Mouse (Mus musculus): ENCODE measurements around the gene A930033H14Rik. TPM values are rescaled to one million over a fixed set of nuclear protein-coding genes. Genes with fewer than 3 reads are reported as not detected.

Gene A930033H14Rik
- polyA plus RNA-seq, 1 experiment from 2014 or later: 1.1 TPM

- Histone ChIP-seq H3K9me3 (ENCODE audit: control insufficient read depth, low read length) (no peaks in the 10 kb centered on the region; the same call in 1 of the 2 replicates), H3K27ac (ENCODE audit: low read length) (no peak overlapping the region), H3K4me2 (ENCODE audit: low read length) (no peak overlapping the region), H3K9ac (replicated peaks; ENCODE audit: low read depth, low read length) (no peak overlapping the region), H3K36me3 (ENCODE audit: control insufficient read depth, insufficient read depth) (no peaks in the 10 kb centered on the region), H3K4me1 (replicated peaks; ENCODE audit: control insufficient read depth, insufficient read depth, low read length) (peaks cover 11% of the 10 kb centered on the region), H3K4me3 (replicated peaks; ENCODE audit: low read length) (no peak overlapping the region), H3K27me3 (replicated peaks; ENCODE audit: control insufficient read depth, insufficient read depth, low read length) (no peaks in the 10 kb centered on the region)
- ATAC-seq: no peak
- 95% methylated on average over 3 of the region's 3 CpGs for WGBS
Observed at GRCm38 (mm10) chr10:69208705-69209104, 4.2 kb downstream of the A930033H14Rik start.

DNA sequence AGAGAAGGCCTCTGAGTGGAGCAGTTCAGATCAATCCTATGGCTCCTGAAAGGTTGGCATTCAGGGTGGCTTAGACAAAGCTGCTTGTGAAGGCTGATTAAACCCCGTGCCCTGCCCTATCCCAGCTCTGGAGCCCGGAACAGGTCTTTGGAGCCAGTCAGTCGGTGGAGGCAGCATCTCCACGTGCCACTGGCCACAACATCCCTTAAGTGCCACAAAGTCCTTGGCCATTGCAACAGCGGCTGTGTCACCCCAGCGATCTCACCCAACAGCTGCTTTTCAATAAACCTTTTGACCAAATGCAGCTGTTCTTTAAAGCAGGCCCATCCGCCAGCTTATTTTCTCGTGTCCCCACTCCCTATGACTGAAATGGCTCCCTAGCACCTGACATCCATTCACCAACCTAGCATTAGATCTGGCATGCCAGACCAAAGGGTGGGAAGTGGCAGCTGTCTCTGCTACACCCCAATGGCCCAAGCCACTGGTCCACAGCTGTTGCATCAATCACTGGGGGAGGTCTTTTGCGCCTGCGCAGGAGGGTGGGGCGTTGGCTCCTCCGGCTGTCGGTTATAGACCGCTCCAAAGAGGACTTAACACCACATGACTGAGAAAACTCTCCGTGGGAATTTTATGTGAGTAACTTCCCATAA lies 4.8 kb downstream of the A930033H14Rik start:
- H3K4me2 ChIP-seq (ENCODE audit: low read length): no peak overlapping the region
- no peak for ATAC-seq
- H3K27ac ChIP-seq (ENCODE audit: low read length): no peak overlapping the region
- H3K9me3 ChIP-seq (ENCODE audit: control insufficient read depth, low read length): no peaks in the 10 kb centered on the region; the same call in 1 of the 2 replicates
- no peaks in the 10 kb centered on the region for H3K36me3 ChIP-seq (ENCODE audit: control insufficient read depth, insufficient read depth)
- H3K9ac ChIP-seq (replicated peaks; ENCODE audit: low read depth, low read length): no peak overlapping the region
- no peaks in the 10 kb centered on the region for H3K27me3 ChIP-seq (replicated peaks; ENCODE audit: control insufficient read depth, insufficient read depth, low read length)
- peaks cover 9% of the 10 kb centered on the region for H3K4me1 ChIP-seq (replicated peaks; ENCODE audit: control insufficient read depth, insufficient read depth, low read length)
- 88% methylated on average over 15 of the region's 15 CpGs for WGBS
- no peak overlapping the region for H3K4me3 ChIP-seq (replicated peaks; ENCODE audit: low read length)

DNA sequence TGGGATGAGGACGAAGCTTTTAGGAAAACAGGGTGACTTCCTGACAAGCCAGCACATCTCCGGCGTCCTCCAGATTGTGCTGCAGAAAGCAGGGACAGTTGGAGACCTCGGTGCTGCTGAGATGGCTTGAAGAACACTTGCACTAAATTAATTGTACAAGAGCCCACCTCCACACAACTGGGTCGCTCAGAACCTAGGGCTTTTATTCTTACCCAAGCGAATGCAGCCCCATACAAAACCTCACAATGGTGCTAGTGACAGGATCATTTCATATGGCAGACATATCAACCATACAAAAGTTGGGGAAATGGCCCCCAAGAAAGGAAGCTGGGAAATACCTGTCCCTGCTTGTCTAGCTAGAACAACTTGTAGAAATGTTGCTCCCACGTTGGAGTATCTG lies 5.4 kb downstream of the A930033H14Rik start:
- Histone ChIP-seq H3K4me1 (replicated peaks; ENCODE audit: control insufficient read depth, insufficient read depth, low read length) (peaks cover 9% of the 10 kb centered on the region), H3K4me2 (ENCODE audit: low read length) (no peak overlapping the region), H3K27me3 (replicated peaks; ENCODE audit: control insufficient read depth, insufficient read depth, low read length) (no peaks in the 10 kb centered on the region), H3K36me3 (ENCODE audit: control insufficient read depth, insufficient read depth) (no peaks in the 10 kb centered on the region), H3K4me3 (replicated peaks; ENCODE audit: low read length) (no peak overlapping the region), H3K9me3 (ENCODE audit: control insufficient read depth, low read length) (no peaks in the 10 kb centered on the region; the same call in 1 of the 2 replicates), H3K27ac (ENCODE audit: low read length) (no peak overlapping the region), H3K9ac (replicated peaks; ENCODE audit: low read depth, low read length) (no peak overlapping the region)
- ATAC-seq: no peak
- 83% methylated on average over 7 of the region's 7 CpGs for WGBS

DNA sequence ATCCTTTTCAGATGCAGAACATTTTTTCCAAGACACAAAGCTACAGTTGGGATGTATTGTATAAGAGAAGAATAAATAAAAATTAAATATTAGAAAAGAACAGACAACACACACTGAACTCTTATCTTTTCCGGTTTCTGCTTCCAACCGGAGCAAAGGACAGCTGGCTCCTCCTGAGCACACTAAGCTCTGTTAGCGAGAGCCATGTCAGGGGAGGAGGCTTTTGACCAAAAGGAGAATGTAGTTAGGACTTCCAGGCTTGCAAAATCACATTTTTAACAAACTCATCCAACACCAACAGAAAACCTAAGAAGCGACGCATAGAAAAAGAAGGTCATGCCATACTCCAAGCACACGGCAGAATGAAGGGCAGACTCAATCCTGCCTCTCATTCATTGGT lies 6.8 kb downstream of the A930033H14Rik start:
- Histone ChIP-seq H3K27me3 (replicated peaks; ENCODE audit: control insufficient read depth, insufficient read depth, low read length) (no peaks in the 10 kb centered on the region), H3K4me1 (replicated peaks; ENCODE audit: control insufficient read depth, insufficient read depth, low read length) (no peaks in the 10 kb centered on the region), H3K4me3 (replicated peaks; ENCODE audit: low read length) (no peak overlapping the region), H3K9me3 (ENCODE audit: control insufficient read depth, low read length) (no peaks in the 10 kb centered on the region; the same call in 1 of the 2 replicates), H3K9ac (replicated peaks; ENCODE audit: low read depth, low read length) (no peak overlapping the region), H3K4me2 (ENCODE audit: low read length) (no peak overlapping the region), H3K36me3 (ENCODE audit: control insufficient read depth, insufficient read depth) (no peaks in the 10 kb centered on the region), H3K27ac (ENCODE audit: low read length) (no peak overlapping the region)
- 87% methylated on average over 6 of the region's 6 CpGs for WGBS
- ATAC-seq: no peak

GRCm38 (mm10) chr10:69204677-69205400 lies 8.1 kb downstream of the A930033H14Rik start:
- WGBS: 24% methylated on average over 8 of the region's 8 CpGs
- H3K4me2 ChIP-seq (ENCODE audit: low read length): no peak overlapping the region
- ATAC-seq: no peak

DNA sequence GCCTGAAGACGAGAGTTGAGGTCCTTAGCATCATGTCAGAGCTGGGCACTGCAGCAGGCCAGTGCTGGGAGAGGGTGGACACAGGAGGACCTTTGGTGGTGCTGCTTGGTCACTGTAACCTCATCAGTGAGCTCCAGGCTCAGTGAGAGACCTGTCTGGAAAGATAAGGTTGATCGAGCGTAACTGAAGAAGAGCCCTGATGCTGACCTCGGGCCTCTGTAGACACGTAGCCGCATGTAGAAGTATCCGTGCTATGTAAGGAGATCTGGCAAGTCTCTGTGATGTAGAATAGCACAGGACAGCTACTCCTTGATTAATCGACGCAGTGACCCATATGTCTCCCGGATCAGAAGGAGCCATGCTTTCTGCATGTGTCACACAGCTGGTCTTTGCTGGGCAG lies 19.2 kb downstream of the A930033H14Rik start:
- Histone ChIP-seq H3K4me1 (replicated peaks; ENCODE audit: control insufficient read depth, insufficient read depth, low read length) (no peaks in the 10 kb centered on the region), H3K9me3 (ENCODE audit: control insufficient read depth, low read length) (no peaks in the 10 kb centered on the region), H3K27ac (ENCODE audit: low read length) (no peak overlapping the region), H3K9ac (replicated peaks; ENCODE audit: low read depth, low read length) (no peak overlapping the region), H3K4me2 (ENCODE audit: low read length) (no peak overlapping the region), H3K27me3 (replicated peaks; ENCODE audit: control insufficient read depth, insufficient read depth, low read length) (no peaks in the 10 kb centered on the region), H3K4me3 (replicated peaks; ENCODE audit: low read length) (no peak overlapping the region), H3K36me3 (ENCODE audit: control insufficient read depth, insufficient read depth) (no peaks in the 10 kb centered on the region)
- WGBS: 94% methylated on average over 10 of the region's 10 CpGs
- no peak for ATAC-seq

More at GRCm38 (mm10) chr10:69204677-69205400, 8.1 kb downstream of the A930033H14Rik start:
- H3K9ac ChIP-seq (replicated peaks; ENCODE audit: low read depth, low read length): no peak overlapping the region
- no peaks in the 10 kb centered on the region for H3K4me1 ChIP-seq (replicated peaks; ENCODE audit: control insufficient read depth, insufficient read depth, low read length)
- no peaks in the 10 kb centered on the region for H3K27me3 ChIP-seq (replicated peaks; ENCODE audit: control insufficient read depth, insufficient read depth, low read length)
- no peak overlapping the region for H3K4me3 ChIP-seq (replicated peaks; ENCODE audit: low read length)
- no peaks in the 10 kb centered on the region for H3K36me3 ChIP-seq (ENCODE audit: control insufficient read depth, insufficient read depth)
- no peaks in the 10 kb centered on the region; the same call in 1 of the 2 replicates for H3K9me3 ChIP-seq (ENCODE audit: control insufficient read depth, low read length)
- H3K27ac ChIP-seq (ENCODE audit: low read length): no peak overlapping the region

GRCm38 (mm10) chr10:69192266-69192665 lies 20.6 kb downstream of the A930033H14Rik start:
- Histone ChIP-seq H3K9ac (replicated peaks; ENCODE audit: low read depth, low read length) (no peak overlapping the region), H3K4me2 (ENCODE audit: low read length) (no peak overlapping the region), H3K4me3 (replicated peaks; ENCODE audit: low read length) (no peak overlapping the region), H3K27me3 (replicated peaks; ENCODE audit: control insufficient read depth, insufficient read depth, low read length) (no peaks in the 10 kb centered on the region), H3K4me1 (replicated peaks; ENCODE audit: control insufficient read depth, insufficient read depth, low read length) (no peaks in the 10 kb centered on the region), H3K9me3 (ENCODE audit: control insufficient read depth, low read length) (no peaks in the 10 kb centered on the region), H3K27ac (ENCODE audit: low read length) (no peak overlapping the region), H3K36me3 (ENCODE audit: control insufficient read depth, insufficient read depth) (no peaks in the 10 kb centered on the region)
- no peak for ATAC-seq
- 77% methylated on average over 5 of the region's 5 CpGs for WGBS

DNA sequence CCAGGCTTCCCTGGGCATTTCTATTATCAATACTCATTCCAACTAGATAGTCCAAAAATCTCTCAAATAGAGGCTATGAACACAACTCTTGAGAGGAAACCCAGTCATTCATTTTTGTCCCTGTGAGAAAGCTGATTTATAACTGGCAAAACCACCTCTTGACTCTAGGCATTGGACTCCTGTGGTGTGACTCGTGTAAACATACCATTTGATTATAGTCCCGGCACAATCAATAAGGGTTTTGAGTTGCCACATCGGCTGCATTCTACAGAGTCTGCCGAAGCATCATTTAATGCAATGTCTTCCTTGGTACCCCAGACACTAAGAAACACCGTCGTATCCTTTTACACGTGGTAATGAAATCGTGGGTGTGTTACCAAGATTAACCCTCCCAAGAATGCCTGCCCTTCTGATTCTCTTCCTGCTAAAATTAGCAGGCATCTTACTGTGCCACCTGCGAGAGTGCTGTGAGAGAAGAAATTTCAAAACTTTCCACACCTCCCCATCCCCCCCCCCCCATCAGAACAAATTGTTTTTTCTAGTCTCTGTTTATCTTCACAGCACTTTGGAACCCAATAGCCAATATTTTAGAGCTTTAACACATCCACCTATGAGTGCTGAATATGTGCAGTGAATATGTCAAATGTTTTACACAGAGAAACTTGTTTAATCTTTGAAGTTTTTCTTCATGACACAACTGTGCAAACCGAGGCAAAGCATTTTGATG lies 22.3 kb downstream of the A930033H14Rik start:
- no peak overlapping the region for H3K9ac ChIP-seq (replicated peaks; ENCODE audit: low read depth, low read length)
- WGBS: 89% methylated on average over 10 of the region's 10 CpGs
- H3K4me1 ChIP-seq (replicated peaks; ENCODE audit: control insufficient read depth, insufficient read depth, low read length): peaks cover 4% of the 10 kb centered on the region; the same call in 1 of the 2 replicates
- no peak overlapping the region for H3K4me2 ChIP-seq (ENCODE audit: low read length)
- H3K27me3 ChIP-seq (replicated peaks; ENCODE audit: control insufficient read depth, insufficient read depth, low read length): no peaks in the 10 kb centered on the region
- no peaks in the 10 kb centered on the region for H3K36me3 ChIP-seq (ENCODE audit: control insufficient read depth, insufficient read depth)
- H3K9me3 ChIP-seq (ENCODE audit: control insufficient read depth, low read length): no peaks in the 10 kb centered on the region
- H3K4me3 ChIP-seq (replicated peaks; ENCODE audit: low read length): no peak overlapping the region
- ATAC-seq: no peak
- H3K27ac ChIP-seq (ENCODE audit: low read length): no peak overlapping the region

- Histone ChIP-seq H3K4me1 (replicated peaks; ENCODE audit: control insufficient read depth, insufficient read depth, low read length) (peaks cover 7% of the 10 kb centered on the region; the same call in 1 of the 2 replicates), H3K9ac (replicated peaks; ENCODE audit: low read depth, low read length) (no peak overlapping the region), H3K4me2 (ENCODE audit: low read length) (no peak overlapping the region), H3K27ac (ENCODE audit: low read length) (no peak overlapping the region), H3K4me3 (replicated peaks; ENCODE audit: low read length) (no peak overlapping the region), H3K9me3 (ENCODE audit: control insufficient read depth, low read length) (no peaks in the 10 kb centered on the region), H3K36me3 (ENCODE audit: control insufficient read depth, insufficient read depth) (no peaks in the 10 kb centered on the region), H3K27me3 (replicated peaks; ENCODE audit: control insufficient read depth, insufficient read depth, low read length) (no peaks in the 10 kb centered on the region)
- WGBS: 86% methylated on average over 9 of the region's 9 CpGs
- no peak for ATAC-seq
Observed at GRCm38 (mm10) chr10:69187773-69188443, 25.0 kb downstream of the A930033H14Rik start.
